Mouse (Mus musculus) splenic B cell, adult 2 months (primary cell): ENCODE measurements around the gene Rasa2.

Source experiments
- DNase-seq: peaks from one replicate; pipeline ENCODE4 v3.0.0-alpha.2; 2011; ENCODE audit warnings: low read depth, low spot score
- H3K27me3 ChIP-seq: 2 replicates; pipeline ENCODE4 v1.6.1; 2012; ENCODE audit warnings: mild to moderate bottlenecking, low read length, moderate library complexity, mixed read lengths; ENCODE audit not compliant: control insufficient read depth, poor library complexity, insufficient read depth, severe bottlenecking
- H3K36me3 ChIP-seq: 2 replicates; pipeline ENCODE4 v1.6.1; 2012; ENCODE audit warnings: mild to moderate bottlenecking, low read length, moderate library complexity, mixed read lengths; ENCODE audit not compliant: control insufficient read depth, poor library complexity, insufficient read depth, severe bottlenecking

Gene Rasa2

DNA sequence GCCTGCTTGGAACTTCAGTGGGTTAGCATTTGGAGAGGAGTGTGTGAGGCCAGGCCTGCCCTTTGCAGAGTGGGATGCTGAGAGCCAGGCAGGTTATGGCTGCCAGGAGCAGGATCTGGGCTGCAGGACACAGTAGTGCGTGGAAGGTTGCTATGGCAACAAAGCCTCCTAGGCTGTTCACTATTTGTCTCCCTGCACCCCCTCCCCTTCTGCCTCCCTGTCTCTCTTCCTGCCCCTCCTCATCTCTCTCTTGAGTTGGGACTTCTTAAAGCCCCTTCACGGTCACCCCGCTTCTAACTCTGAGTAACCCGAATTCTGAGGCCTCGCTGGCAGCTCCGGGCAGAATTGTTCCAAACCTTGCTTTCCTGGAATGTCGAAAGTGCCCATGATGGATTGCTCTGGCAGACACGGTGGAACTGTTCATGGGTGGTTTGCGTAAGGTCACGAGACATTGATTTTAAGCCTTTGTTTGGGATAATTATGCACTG is 125.4 kb downstream of the Rasa2 start:
- Histone ChIP-seq H3K27me3 (no peaks in the 10 kb centered on the region), H3K36me3 (no peaks in the 10 kb centered on the region)
- no peak for DNase-seq

DNA sequence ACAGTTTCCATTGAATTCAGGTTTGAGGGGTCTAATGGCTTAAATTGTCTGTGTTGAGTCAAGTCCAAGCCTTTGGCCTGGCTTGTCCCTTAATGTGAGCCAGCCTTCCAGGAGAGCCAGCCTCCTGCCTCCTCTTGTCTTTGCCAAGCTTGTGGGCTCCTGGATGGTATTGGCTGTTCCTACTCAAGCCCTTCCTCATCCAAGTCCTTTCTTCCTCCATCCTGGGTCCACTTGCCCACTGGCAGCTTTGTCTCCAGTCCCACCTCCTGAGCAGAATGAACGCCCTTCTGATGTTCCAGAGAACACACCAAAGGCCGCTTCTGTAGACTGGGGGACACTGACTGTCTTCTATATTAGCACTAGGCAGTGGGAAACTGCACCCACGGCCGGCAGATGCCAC is 126.3 kb downstream of the Rasa2 start:
- DNase-seq = no peak

DNA sequence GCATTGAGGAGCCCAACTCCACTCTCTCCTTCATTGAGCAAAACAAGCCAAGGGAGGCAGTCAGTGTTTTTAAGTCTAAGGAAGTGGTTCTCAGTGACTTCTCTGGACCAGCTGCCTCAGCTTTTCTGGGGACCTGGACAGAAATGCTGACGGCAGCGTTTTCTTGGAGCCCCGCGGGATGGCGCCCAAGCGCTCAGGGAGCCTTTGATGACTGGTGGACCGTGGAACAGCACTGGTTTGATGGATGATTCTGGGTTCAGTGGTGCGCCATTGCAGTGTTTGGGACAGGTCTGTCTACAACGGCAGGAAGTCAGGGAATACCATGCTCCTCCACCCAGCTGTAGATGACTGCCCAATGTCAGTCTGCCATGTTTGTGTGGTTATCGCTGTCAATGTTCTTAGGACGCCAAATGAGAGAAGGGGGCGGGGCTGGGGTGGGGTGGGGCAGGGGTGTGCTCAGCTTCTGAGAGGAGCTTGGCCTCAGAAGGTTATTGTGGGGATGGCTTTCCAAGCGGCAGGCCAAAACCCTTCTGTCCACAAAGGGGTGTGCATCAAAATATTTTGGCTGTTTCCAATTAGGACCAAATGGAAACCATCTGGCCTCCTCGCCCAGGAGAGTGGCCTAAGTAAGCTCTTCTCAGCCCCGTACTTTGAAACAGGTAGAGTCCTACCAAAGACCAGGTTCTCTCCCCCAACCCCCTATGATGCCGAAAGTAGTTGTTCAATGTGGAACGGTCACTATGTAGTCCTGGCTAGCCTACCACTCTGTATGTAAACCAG is 127.1 kb downstream of the Rasa2 start:
- no peaks in the 10 kb centered on the region for H3K27me3 ChIP-seq
- H3K36me3 ChIP-seq = no peaks in the 10 kb centered on the region
- DNase-seq = no peak

More for the DNA sequence above, 126.3 kb downstream of the Rasa2 start:
- no peaks in the 10 kb centered on the region for H3K27me3 ChIP-seq
- H3K36me3 ChIP-seq = no peaks in the 10 kb centered on the region

DNA sequence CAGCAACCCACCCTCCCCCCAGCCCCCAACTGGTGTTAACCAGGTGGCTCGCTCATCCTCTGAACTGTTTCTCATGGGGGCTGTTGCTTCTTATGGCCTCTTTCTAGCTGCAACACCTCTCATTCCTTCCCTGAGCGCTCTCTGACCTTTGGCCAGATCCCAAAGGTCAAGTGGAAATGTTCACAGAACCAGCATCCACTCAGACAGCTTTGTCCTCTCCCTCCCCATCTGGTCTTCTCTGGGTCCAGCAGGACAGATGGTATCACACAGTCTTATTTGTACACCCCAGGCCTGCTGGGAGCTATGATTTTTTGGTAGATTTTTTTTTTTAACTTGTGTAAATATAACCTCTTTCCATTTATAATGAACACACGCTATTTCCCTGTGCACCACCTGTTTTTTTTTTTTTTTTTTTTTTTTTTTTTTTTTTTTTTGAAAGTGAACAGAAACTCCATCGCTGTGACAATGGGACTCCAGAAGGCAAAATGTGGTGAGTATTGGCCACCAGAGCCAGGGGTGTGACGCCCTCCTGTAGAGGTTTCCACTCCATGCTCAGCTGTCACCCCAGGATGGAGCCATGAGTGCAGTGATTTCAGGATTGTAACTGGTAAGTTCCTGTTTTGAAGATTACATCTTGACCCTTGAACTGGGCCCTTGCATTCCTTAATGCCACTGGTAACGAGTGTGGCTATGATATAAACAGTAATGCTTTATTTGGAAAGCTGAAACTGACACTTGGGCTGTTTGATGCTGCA is 128.4 kb downstream of the Rasa2 start:
- Histone ChIP-seq H3K27me3 (no peaks in the 10 kb centered on the region), H3K36me3 (no peaks in the 10 kb centered on the region)
- DNase-seq = no peak

DNA sequence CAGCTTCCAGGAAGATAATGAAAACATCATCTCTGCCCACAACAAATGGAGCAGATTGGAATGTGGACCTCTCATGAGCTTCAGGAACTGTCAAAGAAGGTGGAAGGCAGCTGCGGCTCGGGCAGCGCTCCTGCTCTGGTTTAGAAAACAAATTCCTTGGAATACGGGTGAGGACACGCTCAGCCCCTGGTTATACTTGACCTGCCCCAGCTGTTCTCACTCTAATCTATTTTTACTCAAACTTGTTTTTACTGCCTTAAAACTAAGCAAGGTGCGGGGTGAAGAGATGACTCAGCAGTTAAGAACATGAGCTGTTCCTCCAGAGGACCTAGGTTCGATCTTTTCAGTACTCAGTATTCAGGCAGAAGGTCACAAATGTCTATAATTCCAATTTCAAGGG is 130.2 kb downstream of the Rasa2 start:
- no peaks in the 10 kb centered on the region for H3K27me3 ChIP-seq
- H3K36me3 ChIP-seq = no peaks in the 10 kb centered on the region
- DNase-seq = no peak

DNA sequence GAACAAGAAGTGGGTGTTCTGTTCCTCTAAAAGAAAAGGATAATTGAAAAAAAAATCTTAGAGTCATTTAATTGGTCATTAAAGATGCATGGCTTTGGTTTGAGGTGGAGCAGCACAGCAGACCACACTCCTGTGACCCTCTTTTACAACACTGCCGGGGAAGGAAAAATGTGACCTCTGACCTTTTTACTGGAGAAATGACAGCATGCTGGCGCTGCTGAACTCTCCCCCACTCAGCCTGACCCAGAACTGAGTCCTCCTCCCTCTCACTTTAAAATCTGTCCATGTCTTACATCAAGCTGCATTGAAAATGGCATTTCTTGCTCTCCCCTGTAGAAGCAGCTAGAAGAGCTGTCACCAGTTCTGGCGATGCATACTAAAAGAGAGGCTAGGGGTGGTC is 138.2 kb downstream of the Rasa2 start:
- no peaks in the 10 kb centered on the region for H3K36me3 ChIP-seq
- no peak for DNase-seq

DNA sequence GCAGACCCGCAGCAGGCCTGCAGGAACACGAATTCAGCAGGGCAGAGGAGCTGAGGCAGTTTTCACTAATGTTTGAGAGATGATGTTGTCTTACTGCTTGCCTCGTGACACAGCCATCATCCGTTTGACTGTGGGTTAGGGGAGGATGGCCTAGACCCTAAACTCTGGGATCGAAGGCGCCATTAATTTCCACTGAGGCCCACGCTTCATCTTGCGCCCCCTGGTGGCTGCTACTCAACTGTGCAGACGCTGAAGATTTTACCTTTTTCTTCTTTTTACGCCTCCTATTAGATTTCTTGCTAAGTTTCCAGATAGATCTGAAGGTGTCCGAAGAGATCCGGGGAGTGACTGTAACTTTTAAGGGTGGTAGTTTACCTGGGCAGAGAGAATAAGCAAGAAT is 139.6 kb downstream of the Rasa2 start:
- Histone ChIP-seq H3K27me3 (no peaks in the 10 kb centered on the region), H3K36me3 (no peaks in the 10 kb centered on the region)
- DNase-seq = peak; percentile 73

More for the DNA sequence above, 138.2 kb downstream of the Rasa2 start:
- no peaks in the 10 kb centered on the region for H3K27me3 ChIP-seq
